Mouse (Mus musculus) layer of hippocampus, adult 2 months (tissue): ENCODE results near the gene Igdcc4. TPM values are rescaled to one million over a fixed set of nuclear protein-coding genes. Genes with fewer than 3 reads are reported as not detected.

Experiments
- DNase-seq, 2 experiments: peaks; one replicate each; pipeline ENCODE4 v3.0.0; 2022; ENCODE audit warnings: low spot score in 2 of 2
- H3K27ac ChIP-seq: fragments of 200-600 bp; 2 replicates; pipeline ENCODE4 v1.8.1; 2022
- H3K4me3 ChIP-seq: fragments of 200-600 bp; 2 replicates; pipeline ENCODE4 v1.8.1; 2022; ENCODE audit warnings: mild to moderate bottlenecking
- CTCF ChIP-seq: fragments of 200-600 bp; conservative IDR thresholded peaks from 2 replicates; pipeline ENCODE4 v1.8.1; 2022; ENCODE audit warnings: antibody characterized with exemption, mild to moderate bottlenecking, moderate library complexity
- total RNA-seq, 2 experiments: library from RNA; stranded (reverse); gene quantifications; 2 replicates each; pipeline ENCODE4 v1.2.3; 2021

Igdcc4 gene
- total RNA-seq, 2 experiments from 2014 or later = 34.7 to 38.8 TPM

GRCm38 (mm10) chr9:65087490-65087889, 13.8 kb upstream of the Igdcc4 start:
- TF ChIP-seq CTCF = no peak
- no peak for DNase-seq
- Histone ChIP-seq H3K27ac (no peak overlapping the region), H3K4me3 (no peak overlapping the region)

GRCm38 (mm10) chr9:65094237-65094636, 7.0 kb upstream of the Igdcc4 start:
- DNase-seq = peak; percentile 42 to 45
- no peak for TF ChIP-seq CTCF
- Histone ChIP-seq H3K27ac (no peak overlapping the region), H3K4me3 (no peak overlapping the region)

GRCm38 (mm10) chr9:65101686-65102376, 545 bp downstream of the Igdcc4 start:
- peak overlapping the region; percentile 62 for H3K4me3 ChIP-seq
- DNase-seq = peak in 1 of 2 experiments; percentile 32
- H3K27ac ChIP-seq = peak overlapping the region; percentile 88
- TF ChIP-seq CTCF = no peak

- no peak for DNase-seq
- H3K27ac ChIP-seq = peak overlapping the region; percentile 88
Observed at GRCm38 (mm10) chr9:65102377-65103172, 1.3 kb downstream of the Igdcc4 start.

GRCm38 (mm10) chr9:65103173-65103752, 2.0 kb downstream of the Igdcc4 start:
- no peak for TF ChIP-seq CTCF
- no peak for DNase-seq
- peak overlapping the region; percentile 49 for H3K27ac ChIP-seq
- H3K4me3 ChIP-seq = peak overlapping the region; percentile 62

More at GRCm38 (mm10) chr9:65102377-65103172, 1.3 kb downstream of the Igdcc4 start:
- H3K4me3 ChIP-seq = peak overlapping the region; percentile 62
- TF ChIP-seq CTCF = no peak

GRCm38 (mm10) chr9:65106821-65107220, 5.5 kb downstream of the Igdcc4 start:
- no peak for TF ChIP-seq CTCF
- Histone ChIP-seq H3K4me3 (no peak overlapping the region), H3K27ac (no peak overlapping the region)
- no peak for DNase-seq

GRCm38 (mm10) chr9:65107893-65108292, 6.6 kb downstream of the Igdcc4 start:
- TF ChIP-seq CTCF = no peak

GRCm38 (mm10) chr9:65109132-65110072, 8.1 kb downstream of the Igdcc4 start:
- H3K4me3 ChIP-seq = peak overlapping the region; percentile 39
- peak in 1 of 2 experiments; percentile 70 for DNase-seq
- no peak for TF ChIP-seq CTCF
- H3K27ac ChIP-seq = peak overlapping the region; percentile 83

More at GRCm38 (mm10) chr9:65107893-65108292, 6.6 kb downstream of the Igdcc4 start:
- no peak for DNase-seq
- Histone ChIP-seq H3K27ac (no peak overlapping the region), H3K4me3 (no peak overlapping the region)

GRCm38 (mm10) chr9:65111698-65112097, 10.4 kb downstream of the Igdcc4 start:
- DNase-seq = no peak
- no peak overlapping the region for H3K27ac ChIP-seq
- H3K4me3 ChIP-seq = no peak overlapping the region
- TF ChIP-seq CTCF = no peak

GRCm38 (mm10) chr9:65113694-65114093, 12.4 kb downstream of the Igdcc4 start:
- Histone ChIP-seq H3K4me3 (no peak overlapping the region), H3K27ac (no peak overlapping the region)
- no peak for TF ChIP-seq CTCF
- no peak for DNase-seq

GRCm38 (mm10) chr9:65115891-65116290, 14.6 kb downstream of the Igdcc4 start:
- Histone ChIP-seq H3K4me3 (no peak overlapping the region), H3K27ac (no peak overlapping the region)
- DNase-seq = no peak
- TF ChIP-seq CTCF = no peak

GRCm38 (mm10) chr9:65117516-65117915, 16.2 kb downstream of the Igdcc4 start:
- Histone ChIP-seq H3K27ac (no peak overlapping the region), H3K4me3 (no peak overlapping the region)
- no peak for TF ChIP-seq CTCF
- no peak for DNase-seq
